Mouse (Mus musculus) embryonic facial prominence, embryonic 13.5 days (tissue): ENCODE data around the gene Uqcr10. TPM values are rescaled to one million over a fixed set of nuclear protein-coding genes. Genes with fewer than 3 reads are reported as not detected.

Experiments
- ATAC-seq: fragments of 200-750 bp; cut with Nextera tagmentation; 2 replicates; pipeline ENCODE4 v1.8.0; 2017; ENCODE audit warnings: low read depth; ENCODE audit not compliant: insufficient number of reproducible peaks, insufficient read depth, low FRiP score, low TSS enrichment
- H3K27ac ChIP-seq: fragments of 300-500 bp; sonication (generic); 2 replicates; pipeline ENCODE4 v1.5.1; 2015; ENCODE audit warnings: moderate library complexity, mild to moderate bottlenecking, inconsistent platforms
- H3K27me3 ChIP-seq: fragments of 300-500 bp; sonication (generic); 2 replicates; pipeline ENCODE4 v1.6.1; 2015; ENCODE audit warnings: mild to moderate bottlenecking, inconsistent platforms
- H3K36me3 ChIP-seq: fragments of 300-500 bp; sonication (generic); 2 replicates; pipeline ENCODE4 v1.6.1; 2015; ENCODE audit warnings: mild to moderate bottlenecking, inconsistent platforms
- H3K4me1 ChIP-seq: fragments of 300-500 bp; sonication (generic); 2 replicates; pipeline ENCODE4 v1.6.1; 2015; ENCODE audit warnings: inconsistent platforms
- H3K4me2 ChIP-seq: fragments of 300-500 bp; sonication (generic); 2 replicates; pipeline ENCODE4 v1.6.1; 2015; ENCODE audit warnings: moderate library complexity, mild to moderate bottlenecking, inconsistent platforms
- H3K4me3 ChIP-seq: fragments of 300-500 bp; sonication (generic); 2 replicates; pipeline ENCODE4 v1.5.1; 2015; ENCODE audit warnings: mild to moderate bottlenecking, inconsistent platforms
- H3K9ac ChIP-seq: fragments of 300-500 bp; sonication (generic); 2 replicates; pipeline ENCODE4 v1.6.1; 2015; ENCODE audit warnings: mild to moderate bottlenecking, inconsistent platforms
- H3K9me3 ChIP-seq: fragments of 300-500 bp; sonication (generic); 2 replicates; pipeline ENCODE4 v1.6.1; 2016; ENCODE audit warnings: inconsistent platforms
- WGBS: fragments of 180-500 bp; shearing (Covaris S2); methylation state at CpG from one replicate; pipeline ENCODE4 v1.1.7; 2015; ENCODE audit warnings: mixed read lengths; 5-methylcytosine and 5-hydroxymethylcytosine counted together
- polyA plus RNA-seq: library from polyadenylated mRNA; unstranded; fragments of >200 nt; fragmentation: Nextera tagmentation; extraction: Ambion mirVana; gene quantifications from 2 replicates; pipeline ENCODE4 v1.2.1, GENCODE M21; 2015

Uqcr10 gene
- polyA plus RNA-seq: 769 and 773 TPM in 2 replicates

- H3K4me2 ChIP-seq: peak within 1 kb of the TSS; percentile 84
- H3K9me3 ChIP-seq: no peaks in the 10 kb centered on the region
- peak within 1 kb of the TSS; percentile 85 for H3K4me3 ChIP-seq
- no peaks in the 10 kb centered on the region for H3K27me3 ChIP-seq
- peak; percentile 92 for ATAC-seq
- peaks cover 20% of the 10 kb centered on the region for H3K36me3 ChIP-seq
- H3K27ac ChIP-seq: peak within 1 kb of the TSS; percentile 66
- WGBS: under 1% methylated on average over 47 of the region's 47 CpGs
- H3K4me1 ChIP-seq: peaks cover 17% of the 10 kb centered on the region
- H3K9ac ChIP-seq: peak within 1 kb of the TSS; percentile 94
These were observed at the start of gene Uqcr10, which contains the start of gene Zmat5 for GRCm38 (mm10) chr11:4704072-4704964. Gene Uqcr10, minus strand, starts transcription at chr11:4704342. Gene Zmat5, plus strand, starts transcription at chr11:4704678.

- Histone ChIP-seq H3K9me3 (no peaks in the 10 kb centered on the region; the same call in 1 of the 2 replicates), H3K27me3 (peaks cover 42% of the 10 kb centered on the region)
- no peak for ATAC-seq
These were observed 48.7 kb upstream of the Uqcr10 start for GRCm38 (mm10) chr11:4752836-4753235.

GRCm38 (mm10) chr11:4750263-4750662, 46.1 kb upstream of the Uqcr10 start:
- Histone ChIP-seq H3K4me2 (no peak overlapping the region), H3K36me3 (no peaks in the 10 kb centered on the region), H3K9me3 (no peaks in the 10 kb centered on the region; the same call in 1 of the 2 replicates), H3K4me1 (peaks cover 16% of the 10 kb centered on the region), H3K27me3 (peaks cover 68% of the 10 kb centered on the region), H3K9ac (no peak overlapping the region), H3K4me3 (no peak overlapping the region), H3K27ac (no peak overlapping the region)
- no peak for ATAC-seq
- WGBS: 6% methylated on average over 9 of the region's 9 CpGs

More at GRCm38 (mm10) chr11:4752836-4753235, 48.7 kb upstream of the Uqcr10 start:
- H3K4me2 ChIP-seq: no peak overlapping the region
- H3K36me3 ChIP-seq: no peaks in the 10 kb centered on the region
- H3K9ac ChIP-seq: no peak overlapping the region
- WGBS: 32% methylated on average over 10 of the region's 10 CpGs
- H3K4me1 ChIP-seq: no peaks in the 10 kb centered on the region
- no peak overlapping the region for H3K27ac ChIP-seq
- H3K4me3 ChIP-seq: no peak overlapping the region

- ATAC-seq: no peak
- peaks cover 93% of the 10 kb centered on the region for H3K27me3 ChIP-seq
- H3K4me1 ChIP-seq: peaks cover 16% of the 10 kb centered on the region
- peak overlapping the region; percentile 98 for H3K4me2 ChIP-seq
- H3K36me3 ChIP-seq: no peaks in the 10 kb centered on the region
- no peaks in the 10 kb centered on the region for H3K9me3 ChIP-seq
- no peak overlapping the region for H3K9ac ChIP-seq
- WGBS: 2% methylated on average over 12 of the region's 12 CpGs
- peak overlapping the region; percentile 55 for H3K4me3 ChIP-seq
- H3K27ac ChIP-seq: no peak overlapping the region
These were observed 43.1 kb upstream of the Uqcr10 start for GRCm38 (mm10) chr11:4747285-4747684.

GRCm38 (mm10) chr11:4746733-4747132, 42.6 kb upstream of the Uqcr10 start, which contains the start of gene Cabp7:
Gene Cabp7, minus strand, starts transcription at chr11:4746778.
- no peaks in the 10 kb centered on the region for H3K36me3 ChIP-seq
- H3K27me3 ChIP-seq: peaks cover 95% of the 10 kb centered on the region
- H3K4me1 ChIP-seq: peaks cover 16% of the 10 kb centered on the region
- under 1% methylated on average over 39 of the region's 73 CpGs for WGBS
- H3K9ac ChIP-seq: peak within 1 kb of the TSS; percentile 59
- ATAC-seq: no peak
- H3K4me3 ChIP-seq: peak within 1 kb of the TSS; percentile 55
- H3K27ac ChIP-seq: no peak within 1 kb of the TSS
- H3K9me3 ChIP-seq: no peaks in the 10 kb centered on the region
- peak within 1 kb of the TSS; percentile 98 for H3K4me2 ChIP-seq

GRCm38 (mm10) chr11:4745969-4746368, 41.8 kb upstream of the Uqcr10 start:
- Histone ChIP-seq H3K9me3 (no peaks in the 10 kb centered on the region), H3K4me1 (peaks cover 16% of the 10 kb centered on the region), H3K9ac (peak overlapping the region; percentile 59), H3K27me3 (peaks cover 95% of the 10 kb centered on the region), H3K27ac (no peak overlapping the region), H3K4me2 (peak overlapping the region; percentile 98), H3K4me3 (peak overlapping the region; percentile 55), H3K36me3 (no peaks in the 10 kb centered on the region)
- no peak for ATAC-seq
- WGBS: 0% methylated on average over 39 of the region's 39 CpGs

GRCm38 (mm10) chr11:4744691-4745090, 40.5 kb upstream of the Uqcr10 start:
- peaks cover 86% of the 10 kb centered on the region for H3K27me3 ChIP-seq
- no peak overlapping the region for H3K4me2 ChIP-seq
- ATAC-seq: no peak
- peaks cover 16% of the 10 kb centered on the region for H3K4me1 ChIP-seq
- no peaks in the 10 kb centered on the region for H3K9me3 ChIP-seq
- WGBS: 60% methylated on average over 6 of the region's 6 CpGs
- H3K27ac ChIP-seq: no peak overlapping the region
- H3K9ac ChIP-seq: no peak overlapping the region
- H3K36me3 ChIP-seq: no peaks in the 10 kb centered on the region
- H3K4me3 ChIP-seq: no peak overlapping the region

GRCm38 (mm10) chr11:4740785-4741184, 36.6 kb upstream of the Uqcr10 start:
- H3K36me3 ChIP-seq: no peaks in the 10 kb centered on the region
- H3K4me2 ChIP-seq: no peak overlapping the region
- no peaks in the 10 kb centered on the region for H3K9me3 ChIP-seq
- no peak overlapping the region for H3K9ac ChIP-seq
- no peak overlapping the region for H3K27ac ChIP-seq
- no peak overlapping the region for H3K4me3 ChIP-seq
- ATAC-seq: no peak
- peaks cover 2% of the 10 kb centered on the region for H3K4me1 ChIP-seq
- peaks cover 47% of the 10 kb centered on the region for H3K27me3 ChIP-seq
- WGBS: 57% methylated on average over 5 of the region's 5 CpGs

GRCm38 (mm10) chr11:4738719-4739118, 34.6 kb upstream of the Uqcr10 start:
- 90% methylated on average over 16 of the region's 16 CpGs for WGBS

GRCm38 (mm10) chr11:4737682-4738081, 33.5 kb upstream of the Uqcr10 start:
- peaks cover 16% of the 10 kb centered on the region for H3K27me3 ChIP-seq
- no peaks in the 10 kb centered on the region for H3K9me3 ChIP-seq
- no peak for ATAC-seq
- no peak overlapping the region for H3K4me3 ChIP-seq
- H3K36me3 ChIP-seq: peaks cover 7% of the 10 kb centered on the region; the same call in 1 of the 2 replicates
- WGBS: 73% methylated on average over 10 of the region's 10 CpGs
- H3K4me1 ChIP-seq: no peaks in the 10 kb centered on the region
- no peak overlapping the region for H3K27ac ChIP-seq
- H3K9ac ChIP-seq: no peak overlapping the region
- H3K4me2 ChIP-seq: no peak overlapping the region

More at GRCm38 (mm10) chr11:4738719-4739118, 34.6 kb upstream of the Uqcr10 start:
- Histone ChIP-seq H3K9me3 (no peaks in the 10 kb centered on the region), H3K27ac (no peak overlapping the region), H3K27me3 (peaks cover 26% of the 10 kb centered on the region), H3K9ac (no peak overlapping the region), H3K4me3 (no peak overlapping the region), H3K4me1 (no peaks in the 10 kb centered on the region), H3K4me2 (no peak overlapping the region), H3K36me3 (0 out of 2 replicates have a peak, but pooled peaks cover 2% of the 10 kb centered on the region)
- no peak for ATAC-seq

GRCm38 (mm10) chr11:4736355-4736754, 32.2 kb upstream of the Uqcr10 start:
- no peak overlapping the region for H3K27ac ChIP-seq

More at GRCm38 (mm10) chr11:4736355-4736754, 32.2 kb upstream of the Uqcr10 start:
- WGBS: 41% methylated on average over 6 of the region's 6 CpGs
- no peak for ATAC-seq
- H3K9ac ChIP-seq: no peak overlapping the region
- H3K4me2 ChIP-seq: no peak overlapping the region
- no peaks in the 10 kb centered on the region; the same call in 1 of the 2 replicates for H3K4me1 ChIP-seq
- H3K9me3 ChIP-seq: no peaks in the 10 kb centered on the region
- 0 out of 2 replicates have a peak, but pooled peaks cover 3% of the 10 kb centered on the region for H3K27me3 ChIP-seq
- H3K36me3 ChIP-seq: peaks cover 10% of the 10 kb centered on the region; the same call in 1 of the 2 replicates
- H3K4me3 ChIP-seq: no peak overlapping the region
